Mouse (Mus musculus): Measurements from ENCODE around the gene Epb41l1. TPM values are rescaled to one million over a fixed set of nuclear protein-coding genes. Genes with fewer than 3 reads are reported as not detected.

The Epb41l1 gene
- polyA plus RNA-seq, 1 experiment from 2014 or later: 4.5 TPM

- H3K9me3 ChIP-seq: no peaks in the 10 kb centered on the region
- H3K4me3 ChIP-seq: no peak overlapping the region
- WGBS: 66% methylated on average over 9 of the region's 9 CpGs
- no peak overlapping the region for H3K9ac ChIP-seq
- peaks cover 21% of the 10 kb centered on the region for H3K4me1 ChIP-seq
- peaks cover 9% of the 10 kb centered on the region for H3K36me3 ChIP-seq
- peak overlapping the region; percentile 64 for H3K27ac ChIP-seq
- no peak for ATAC-seq (ENCODE audit: insufficient number of reproducible peaks, insufficient read depth, low FRiP score, low TSS enrichment, low read depth)
- no peak overlapping the region for H3K4me2 ChIP-seq
- H3K27me3 ChIP-seq: no peaks in the 10 kb centered on the region
These were observed 25.9 kb downstream of the Epb41l1 start for GRCm38 (mm10) chr2:156446489-156447035.

GRCm38 (mm10) chr2:156447413-156448295 is 26.9 kb downstream of the Epb41l1 start:
- Histone ChIP-seq H3K36me3 (peaks cover 9% of the 10 kb centered on the region), H3K9me3 (no peaks in the 10 kb centered on the region), H3K4me1 (peaks cover 15% of the 10 kb centered on the region), H3K4me2 (no peak overlapping the region), H3K9ac (no peak overlapping the region), H3K27ac (peak overlapping the region; percentile 64), H3K27me3 (no peaks in the 10 kb centered on the region), H3K4me3 (no peak overlapping the region)
- ATAC-seq (ENCODE audit: insufficient number of reproducible peaks, insufficient read depth, low FRiP score, low TSS enrichment, low read depth): no peak
- WGBS: 14% methylated on average over 10 of the region's 10 CpGs

DNA sequence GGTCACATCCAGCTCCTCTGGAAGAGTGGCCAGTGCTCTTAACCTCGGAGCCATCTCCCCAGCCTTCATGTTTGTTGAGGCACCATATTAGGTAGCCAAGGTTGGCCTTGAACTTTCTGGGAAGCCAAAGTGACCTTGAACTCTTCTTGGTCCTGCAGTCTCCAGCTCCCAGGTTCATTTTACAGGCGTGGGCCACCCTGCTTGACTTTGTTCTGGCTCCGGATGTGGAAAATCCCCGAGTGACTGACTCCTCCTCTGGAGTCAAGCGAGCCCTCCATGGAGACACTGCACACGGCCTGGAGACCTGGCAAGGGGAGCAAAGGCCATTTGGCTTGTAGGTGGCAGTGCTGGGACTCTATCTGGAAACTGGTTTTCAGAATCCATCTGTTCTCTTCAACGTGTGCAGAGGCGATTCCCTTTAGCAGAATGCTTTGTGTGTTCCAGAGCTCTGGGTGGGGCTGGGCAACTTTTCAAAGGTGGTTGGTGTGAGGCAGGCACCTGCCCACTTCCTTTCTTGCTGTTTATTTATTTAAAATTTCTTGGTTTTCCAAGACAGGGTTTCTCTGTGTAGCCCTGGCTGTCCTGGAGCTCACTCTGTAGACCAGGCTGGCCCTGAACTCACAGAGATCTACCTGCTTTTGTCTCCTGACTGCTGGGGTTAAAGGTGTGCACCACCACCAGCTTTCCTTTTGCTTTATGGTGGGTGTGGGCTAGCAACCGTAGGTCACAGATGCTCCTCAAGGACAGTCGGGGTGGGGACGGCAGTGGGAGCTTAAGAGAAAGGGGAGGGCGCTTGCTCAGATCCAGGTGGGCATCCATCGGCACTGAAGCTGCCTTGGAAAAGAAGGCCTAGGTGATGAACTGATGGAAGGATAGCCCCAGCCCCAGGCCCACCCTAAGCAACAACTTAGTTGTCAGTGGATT is 30.8 kb downstream of the Epb41l1 start:
- Histone ChIP-seq H3K4me3 (no peak overlapping the region), H3K27me3 (no peaks in the 10 kb centered on the region), H3K4me1 (peaks cover 15% of the 10 kb centered on the region), H3K36me3 (no peaks in the 10 kb centered on the region), H3K9ac (no peak overlapping the region), H3K27ac (no peak overlapping the region), H3K4me2 (no peak overlapping the region), H3K9me3 (no peaks in the 10 kb centered on the region)
- no peak for ATAC-seq (ENCODE audit: insufficient number of reproducible peaks, insufficient read depth, low FRiP score, low TSS enrichment, low read depth)
- 80% methylated on average over 13 of the region's 13 CpGs for WGBS

GRCm38 (mm10) chr2:156452149-156452536 is 31.4 kb downstream of the Epb41l1 start:
- 81% methylated on average over 7 of the region's 7 CpGs for WGBS
- Histone ChIP-seq H3K4me1 (peaks cover 8% of the 10 kb centered on the region), H3K27ac (no peak overlapping the region), H3K9me3 (no peaks in the 10 kb centered on the region), H3K4me3 (no peak overlapping the region), H3K4me2 (no peak overlapping the region), H3K9ac (no peak overlapping the region), H3K36me3 (no peaks in the 10 kb centered on the region), H3K27me3 (no peaks in the 10 kb centered on the region)
- ATAC-seq (ENCODE audit: insufficient number of reproducible peaks, insufficient read depth, low FRiP score, low TSS enrichment, low read depth): no peak

DNA sequence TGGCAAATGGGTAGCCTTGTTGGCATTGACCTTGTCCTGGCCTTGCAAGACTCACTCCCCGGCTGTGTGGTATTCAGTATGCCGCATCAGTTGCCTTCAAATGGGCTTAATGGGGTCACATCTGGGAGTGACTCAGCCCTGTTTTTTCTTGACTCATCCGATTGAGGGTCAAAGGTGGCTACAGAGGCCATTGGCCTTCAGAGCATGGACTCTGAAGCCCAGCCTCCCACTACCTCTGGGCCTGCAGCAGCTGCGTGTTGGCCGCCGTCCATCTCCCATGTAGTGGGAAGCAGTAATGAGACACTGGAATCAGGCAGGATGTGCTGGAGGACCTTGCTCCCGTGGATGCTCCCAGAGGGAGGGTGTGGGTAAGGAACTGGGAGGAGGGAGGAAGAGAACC is 33.1 kb downstream of the Epb41l1 start:
- ATAC-seq (ENCODE audit: insufficient number of reproducible peaks, insufficient read depth, low FRiP score, low TSS enrichment, low read depth): no peak
- Histone ChIP-seq H3K9ac (no peak overlapping the region), H3K36me3 (no peaks in the 10 kb centered on the region), H3K4me1 (peaks cover 6% of the 10 kb centered on the region), H3K4me3 (no peak overlapping the region), H3K9me3 (no peaks in the 10 kb centered on the region), H3K4me2 (no peak overlapping the region), H3K27ac (no peak overlapping the region), H3K27me3 (no peaks in the 10 kb centered on the region)
- 54% methylated on average over 7 of the region's 7 CpGs for WGBS

- Histone ChIP-seq H3K9ac (no peak overlapping the region), H3K27ac (no peak overlapping the region), H3K27me3 (no peaks in the 10 kb centered on the region), H3K4me3 (no peak overlapping the region), H3K4me2 (no peak overlapping the region), H3K4me1 (peaks cover 15% of the 10 kb centered on the region), H3K9me3 (no peaks in the 10 kb centered on the region), H3K36me3 (no peaks in the 10 kb centered on the region)
- ATAC-seq (ENCODE audit: insufficient number of reproducible peaks, insufficient read depth, low FRiP score, low TSS enrichment, low read depth): no peak
- WGBS: 87% methylated on average over 9 of the region's 9 CpGs
These were observed 34.9 kb downstream of the Epb41l1 start for GRCm38 (mm10) chr2:156455508-156456108.

DNA sequence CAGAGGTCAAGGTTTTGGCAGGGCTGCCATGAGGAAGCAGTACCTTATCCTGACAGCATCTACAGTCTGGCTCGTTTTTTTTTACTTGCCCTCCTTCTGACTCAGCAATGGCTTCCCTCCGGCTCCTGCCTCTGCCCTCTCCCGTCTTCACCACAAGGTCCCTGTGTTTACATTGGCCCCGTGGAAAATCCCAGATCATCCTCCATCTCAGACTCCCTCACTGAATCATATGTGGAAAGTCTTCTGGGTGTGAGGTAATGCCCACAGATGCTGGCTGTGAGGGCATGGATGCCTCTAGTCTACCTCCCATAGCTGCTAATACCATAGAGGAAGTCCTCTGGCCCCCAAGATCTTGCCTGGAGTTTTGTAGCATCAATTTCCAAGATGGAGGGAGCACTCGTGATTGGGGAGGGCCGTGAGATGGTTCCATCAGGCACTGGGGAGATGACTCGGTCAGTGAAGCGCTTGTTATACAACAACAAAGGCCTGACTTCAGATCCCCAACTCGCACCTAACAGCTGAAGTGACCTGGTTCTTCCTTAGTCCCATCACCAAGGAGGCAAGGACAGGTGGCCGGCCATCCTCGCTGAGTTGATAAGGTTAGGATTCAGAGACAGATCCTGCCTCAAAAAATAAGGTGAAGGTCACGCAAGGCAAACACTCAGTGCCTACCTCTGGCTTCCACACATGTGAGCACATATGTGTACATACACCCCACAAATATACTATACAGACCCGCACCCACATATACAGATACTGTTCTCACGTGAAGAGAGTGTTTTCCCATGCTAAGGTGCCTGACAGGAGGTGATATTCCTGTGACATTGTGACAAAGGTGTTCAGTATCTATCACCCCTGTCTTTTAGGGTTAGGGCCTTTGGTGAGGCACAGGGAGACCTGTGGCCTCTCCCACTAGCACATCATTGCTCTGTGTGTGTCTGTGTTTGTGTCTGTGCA is 36.0 kb downstream of the Epb41l1 start:
- Histone ChIP-seq H3K27ac (no peak overlapping the region), H3K36me3 (no peaks in the 10 kb centered on the region)
- no peak for ATAC-seq (ENCODE audit: insufficient number of reproducible peaks, insufficient read depth, low FRiP score, low TSS enrichment, low read depth)

DNA sequence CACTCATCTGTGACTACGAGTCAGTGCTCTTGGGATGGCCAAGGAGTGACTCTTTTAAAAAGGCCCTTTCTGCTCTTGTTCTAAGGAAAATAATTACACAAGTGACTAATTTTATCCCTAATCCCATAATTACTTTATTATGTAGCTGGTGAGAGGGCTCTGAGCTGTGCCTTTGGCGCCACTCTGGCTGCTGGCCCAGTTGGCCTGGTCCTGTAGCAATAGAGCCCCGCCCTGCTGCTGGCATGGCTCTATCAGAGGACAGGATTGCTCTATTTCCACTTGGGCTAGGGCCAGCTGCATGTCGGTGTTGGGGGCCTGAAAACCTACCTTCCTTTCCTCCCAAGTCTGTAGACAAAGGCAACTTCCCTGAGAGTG is 36.6 kb downstream of the Epb41l1 start:
- H3K27me3 ChIP-seq: no peaks in the 10 kb centered on the region
- 52% methylated on average over 4 of the region's 4 CpGs for WGBS
- H3K27ac ChIP-seq: peak overlapping the region; percentile 51; the same call in 1 of the 2 replicates
- no peaks in the 10 kb centered on the region for H3K36me3 ChIP-seq
- H3K9me3 ChIP-seq: no peaks in the 10 kb centered on the region
- no peak for ATAC-seq (ENCODE audit: insufficient number of reproducible peaks, insufficient read depth, low FRiP score, low TSS enrichment, low read depth)
- H3K9ac ChIP-seq: no peak overlapping the region
- peaks cover 28% of the 10 kb centered on the region for H3K4me1 ChIP-seq
- H3K4me3 ChIP-seq: no peak overlapping the region
- H3K4me2 ChIP-seq: no peak overlapping the region

More for the DNA sequence above, 36.0 kb downstream of the Epb41l1 start:
- H3K9me3 ChIP-seq: no peaks in the 10 kb centered on the region
- no peak overlapping the region for H3K4me2 ChIP-seq
- no peak overlapping the region for H3K4me3 ChIP-seq
- no peak overlapping the region for H3K9ac ChIP-seq
- WGBS: 74% methylated on average over 14 of the region's 14 CpGs
- H3K27me3 ChIP-seq: no peaks in the 10 kb centered on the region
- H3K4me1 ChIP-seq: peaks cover 24% of the 10 kb centered on the region

DNA sequence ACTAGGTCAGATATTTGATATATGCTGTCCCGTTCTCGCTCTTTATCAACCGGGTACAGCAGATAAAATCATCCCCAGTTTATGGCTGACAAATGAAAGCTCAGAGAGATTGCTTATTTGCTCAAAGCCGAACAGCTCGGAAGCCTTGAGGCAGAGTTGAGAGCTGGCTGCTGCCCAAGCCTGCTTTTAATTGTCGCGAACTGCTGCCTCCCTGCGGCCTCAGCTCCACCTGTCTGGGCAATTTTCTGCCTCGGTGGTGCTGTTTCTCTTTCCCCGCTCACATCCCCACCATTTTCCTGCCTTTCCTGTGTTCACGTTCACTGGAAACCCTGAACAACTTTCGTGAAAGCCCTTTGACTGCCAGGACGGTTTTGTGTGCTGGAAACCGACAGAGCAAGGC is 39.8 kb downstream of the Epb41l1 start:
- H3K9me3 ChIP-seq: no peaks in the 10 kb centered on the region
- H3K27me3 ChIP-seq: no peaks in the 10 kb centered on the region
- peak overlapping the region; percentile 30; the same call in 1 of the 2 replicates for H3K27ac ChIP-seq
- ATAC-seq (ENCODE audit: insufficient number of reproducible peaks, insufficient read depth, low FRiP score, low TSS enrichment, low read depth): no peak
- 13% methylated on average over 14 of the region's 14 CpGs for WGBS
- no peak overlapping the region for H3K9ac ChIP-seq
- H3K36me3 ChIP-seq: no peaks in the 10 kb centered on the region
- peak overlapping the region; percentile 39 for H3K4me2 ChIP-seq
- peaks cover 35% of the 10 kb centered on the region for H3K4me1 ChIP-seq
- H3K4me3 ChIP-seq: no peak overlapping the region

DNA sequence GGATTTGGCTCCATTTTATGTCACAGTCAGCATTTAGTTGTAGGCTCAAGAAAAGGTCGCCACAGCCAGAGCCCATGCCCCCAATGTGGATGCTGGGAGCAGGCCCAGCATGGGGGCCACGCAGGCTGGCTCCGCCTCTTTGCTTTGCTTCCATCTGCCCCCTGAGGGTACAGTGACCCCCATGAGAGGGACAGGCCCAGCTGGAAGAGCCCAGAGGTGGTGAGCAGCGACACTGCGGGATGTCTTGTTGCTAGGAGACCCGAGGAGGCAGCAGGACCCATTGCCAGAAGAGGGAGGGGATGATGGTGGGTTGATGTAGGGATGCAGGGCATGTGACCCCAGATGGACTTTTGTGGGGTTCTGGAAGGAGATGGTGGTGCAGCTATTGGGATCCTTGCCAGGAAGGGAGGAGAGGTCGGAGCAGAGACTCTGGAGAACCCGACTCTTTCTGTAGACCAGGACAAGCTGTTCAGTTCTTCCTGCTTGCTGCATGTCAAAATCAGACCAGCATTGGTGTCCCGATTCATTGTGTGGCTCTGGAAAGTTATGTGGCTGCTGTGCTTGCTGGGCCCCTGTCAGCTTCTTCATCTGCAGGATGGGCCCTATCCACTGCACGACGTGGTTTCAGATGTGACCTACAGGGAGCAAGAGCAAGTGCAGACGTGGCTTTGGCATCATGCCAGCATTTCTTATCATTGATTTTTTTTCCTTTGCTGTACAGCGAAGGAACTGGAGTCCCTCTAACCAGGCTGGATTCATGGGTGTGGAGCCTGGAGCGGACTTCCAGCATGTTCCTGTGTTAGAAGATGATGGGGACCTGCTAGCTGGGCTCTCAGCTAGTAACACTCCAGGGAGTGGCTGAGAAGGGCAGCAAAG is 41.7 kb downstream of the Epb41l1 start:
- no peaks in the 10 kb centered on the region for H3K27me3 ChIP-seq
- no peak overlapping the region for H3K4me2 ChIP-seq
- no peak overlapping the region for H3K27ac ChIP-seq
- no peak overlapping the region for H3K9ac ChIP-seq
- no peaks in the 10 kb centered on the region for H3K36me3 ChIP-seq
- no peaks in the 10 kb centered on the region for H3K9me3 ChIP-seq
- WGBS: 41% methylated on average over 14 of the region's 14 CpGs
- H3K4me3 ChIP-seq: no peak overlapping the region
- ATAC-seq (ENCODE audit: insufficient number of reproducible peaks, insufficient read depth, low FRiP score, low TSS enrichment, low read depth): no peak
- H3K4me1 ChIP-seq: peaks cover 36% of the 10 kb centered on the region
